Mouse (Mus musculus) testis, postnatal 14 days (tissue): ENCODE measurements around the gene Polr2m.
A peak's percentile ranks its signal among the peaks of the same experiment; 100 is the strongest.

Experiments
- DNase-seq: peaks from one replicate; pipeline ENCODE4 v3.0.0; 2021; ENCODE audit warnings: low spot score

Polr2m gene

GRCm38 (mm10) chr9:71467434-71467833 is 18.3 kb downstream of the Polr2m start:
- DNase-seq = no peak

DNA sequence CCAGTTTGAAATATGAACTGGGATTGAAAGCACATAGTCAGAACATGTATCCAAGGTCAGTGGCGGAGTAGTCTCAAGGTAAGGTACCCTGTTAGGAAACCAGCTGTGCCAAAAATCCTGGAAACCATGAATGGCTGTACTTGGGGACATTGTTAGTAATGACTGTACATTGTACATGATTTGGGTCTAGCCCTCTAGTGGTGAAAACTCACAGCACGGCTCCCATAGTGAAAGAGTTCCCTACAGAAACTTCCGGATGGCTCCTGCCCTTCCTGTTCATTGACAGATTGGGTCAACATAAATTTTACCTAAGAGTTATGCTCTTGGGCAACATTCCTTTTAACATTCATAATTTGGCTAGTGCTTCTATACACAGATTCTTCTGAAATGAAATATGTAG is 19.6 kb downstream of the Polr2m start:
- no peak for DNase-seq

GRCm38 (mm10) chr9:71463072-71463667 is 22.6 kb downstream of the Polr2m start:
- DNase-seq = no peak

GRCm38 (mm10) chr9:71456738-71457137 is 29.0 kb downstream of the Polr2m start:
- DNase-seq = no peak

- no peak for DNase-seq
Measured at GRCm38 (mm10) chr9:71453917-71454316, 31.8 kb downstream of the Polr2m start.

DNA sequence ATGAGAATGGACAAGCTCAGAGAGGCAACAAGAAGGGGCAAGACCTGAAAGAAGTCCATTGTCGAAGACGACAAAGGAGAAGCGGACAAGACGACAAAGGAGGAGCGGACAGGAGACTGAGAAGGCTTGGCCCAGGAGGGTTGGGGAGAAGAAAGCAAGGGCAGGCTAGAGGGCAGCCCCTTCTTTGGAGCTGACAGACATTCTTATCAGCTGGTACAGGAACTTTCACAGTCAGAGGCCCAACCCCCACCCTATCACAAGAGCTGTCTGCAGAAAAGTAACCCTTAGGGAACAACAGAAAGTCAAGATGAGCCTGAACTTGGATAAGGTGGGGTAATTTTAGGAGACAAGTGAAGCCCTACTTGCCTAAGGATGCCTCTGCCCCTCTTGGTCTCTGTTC is 32.4 kb downstream of the Polr2m start:
- DNase-seq = no peak

GRCm38 (mm10) chr9:71450626-71451025 is 35.1 kb downstream of the Polr2m start:
- DNase-seq = no peak

GRCm38 (mm10) chr9:71447573-71447972 is 38.2 kb downstream of the Polr2m start:
- DNase-seq = peak; percentile 31

- no peak for DNase-seq
Measured at GRCm38 (mm10) chr9:71445308-71445707, 40.4 kb downstream of the Polr2m start.

DNA sequence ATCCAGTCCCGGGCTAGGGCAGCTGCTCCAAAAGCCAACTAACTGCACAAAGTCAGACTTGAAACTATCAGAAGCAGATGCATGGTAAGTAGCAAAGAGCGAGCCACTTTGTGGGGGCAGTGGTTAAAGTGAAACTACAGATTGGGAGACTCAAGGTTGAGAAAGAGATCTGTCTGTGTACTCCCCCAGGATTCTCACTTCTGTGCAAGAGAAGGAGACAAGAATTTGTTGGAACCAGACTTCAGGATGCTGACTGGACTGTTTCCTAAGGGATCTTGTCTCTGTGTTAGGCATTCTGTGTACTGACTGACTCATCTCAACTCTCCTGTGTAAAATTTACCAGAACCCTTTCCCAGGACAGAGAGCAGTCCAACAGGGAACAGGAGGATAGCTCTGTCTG is 47.6 kb downstream of the Polr2m start:
- DNase-seq = peak; percentile 58
